Mouse (Mus musculus): ENCODE data around the gene Catspere2. TPM values are rescaled to one million over a fixed set of nuclear protein-coding genes. Genes with fewer than 3 reads are reported as not detected.
"Not testable (repeated sequence)": the region's sequence is repeated elsewhere in the genome, so short reads cannot be mapped to it uniquely, and the experiment has no call there.

The Catspere2 gene
- polyA plus RNA-seq, 1 experiment from 2014 or later: 0.15 TPM

- H3K4me1 ChIP-seq (ENCODE audit: control insufficient read depth, insufficient read depth, low read length); H3K27ac ChIP-seq (replicated peaks; ENCODE audit: low read depth, low read length); H3K9me3 ChIP-seq (replicated peaks; ENCODE audit: control insufficient read depth, low read length); H3K27me3 ChIP-seq (ENCODE audit: control insufficient read depth, insufficient read depth, low read length); H3K36me3 ChIP-seq (replicated peaks; ENCODE audit: control insufficient read depth, insufficient read depth, low read depth, low read length): not testable (repeated sequence)
- WGBS: 0% methylated on average over 21 of the region's 38 CpGs
- ATAC-seq (replicated peaks; ENCODE audit: insufficient number of reproducible peaks, low FRiP score, low TSS enrichment, low read depth) (peak; percentile 76; the same call in 1 of the 2 replicates), DNase-seq (ENCODE audit: low spot score) (peak; percentile 56)
- Histone ChIP-seq H3K9ac (replicated peaks; ENCODE audit: low read length) (peak overlapping the region; percentile 37), H3K4me2 (ENCODE audit: low read depth, low read length) (peak overlapping the region; percentile 42), H3K4me3 (ENCODE audit: low read depth, low read length) (peak overlapping the region; percentile 52)
These were observed 204.6 kb downstream of the Catspere2 start for GRCm38 (mm10) chr1:178187810-178188209.

GRCm38 (mm10) chr1:178188386-178188785 lies 205.2 kb downstream of the Catspere2 start:
- peak; percentile 1 for DNase-seq (ENCODE audit: low spot score)
- no peak for ATAC-seq (replicated peaks; ENCODE audit: insufficient number of reproducible peaks, low FRiP score, low TSS enrichment, low read depth)
- no peak overlapping the region for H3K9ac ChIP-seq (replicated peaks; ENCODE audit: low read length)

GRCm38 (mm10) chr1:178205701-178206325 lies 222.6 kb downstream of the Catspere2 start:
- no peak overlapping the region for H3K4me2 ChIP-seq (ENCODE audit: low read depth, low read length)
- no peaks in the 10 kb centered on the region for H3K27me3 ChIP-seq (ENCODE audit: control insufficient read depth, insufficient read depth, low read length)
- H3K36me3 ChIP-seq (replicated peaks; ENCODE audit: control insufficient read depth, insufficient read depth, low read depth, low read length): no peaks in the 10 kb centered on the region
- no peaks in the 10 kb centered on the region for H3K4me1 ChIP-seq (ENCODE audit: control insufficient read depth, insufficient read depth, low read length)
- no peak overlapping the region for H3K9ac ChIP-seq (replicated peaks; ENCODE audit: low read length)
- H3K27ac ChIP-seq (replicated peaks; ENCODE audit: low read depth, low read length): no peak overlapping the region
- no peak for ATAC-seq (replicated peaks; ENCODE audit: insufficient number of reproducible peaks, low FRiP score, low TSS enrichment, low read depth)
- no peak for DNase-seq (ENCODE audit: low spot score)
- WGBS: 92% methylated on average over 10 of the region's 10 CpGs
- H3K9me3 ChIP-seq (replicated peaks; ENCODE audit: control insufficient read depth, low read length): no peaks in the 10 kb centered on the region
- no peak overlapping the region for H3K4me3 ChIP-seq (ENCODE audit: low read depth, low read length)

More at GRCm38 (mm10) chr1:178188386-178188785, 205.2 kb downstream of the Catspere2 start:
- H3K4me2 ChIP-seq (ENCODE audit: low read depth, low read length): peak overlapping the region; percentile 44
- H3K4me3 ChIP-seq (ENCODE audit: low read depth, low read length): peak overlapping the region; percentile 30
- H3K27me3 ChIP-seq (ENCODE audit: control insufficient read depth, insufficient read depth, low read length): no peaks in the 10 kb centered on the region
- H3K4me1 ChIP-seq (ENCODE audit: control insufficient read depth, insufficient read depth, low read length): 0 out of 2 replicates have a peak, but pooled peaks cover 2% of the 10 kb centered on the region
- no peaks in the 10 kb centered on the region for H3K9me3 ChIP-seq (replicated peaks; ENCODE audit: control insufficient read depth, low read length)
- H3K27ac ChIP-seq (replicated peaks; ENCODE audit: low read depth, low read length): no peak overlapping the region
- no peaks in the 10 kb centered on the region for H3K36me3 ChIP-seq (replicated peaks; ENCODE audit: control insufficient read depth, insufficient read depth, low read depth, low read length)
- WGBS: 7% methylated on average over 13 of the region's 13 CpGs

DNA sequence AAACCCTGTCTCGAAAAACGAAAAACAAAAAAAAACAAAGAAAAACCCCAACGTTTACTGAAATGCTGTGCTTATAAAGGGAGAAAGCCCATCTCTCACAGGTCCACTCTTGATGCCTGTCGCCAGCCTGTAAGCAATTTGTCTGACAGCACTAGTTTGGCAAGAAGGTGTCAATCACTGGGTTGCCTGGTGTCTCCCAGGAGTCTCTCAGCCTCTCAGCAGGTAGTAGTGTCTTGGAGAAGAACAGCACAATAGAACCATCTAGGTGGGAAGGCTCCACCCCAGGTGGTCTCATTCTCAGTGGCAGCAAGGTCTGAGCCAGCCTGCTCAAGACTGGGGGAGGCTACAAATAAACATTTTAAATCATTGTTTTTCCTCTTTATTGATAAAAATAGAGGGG lies 224.6 kb downstream of the Catspere2 start:
- not testable (repeated sequence) for H3K4me2 ChIP-seq (ENCODE audit: low read depth, low read length); DNase-seq (ENCODE audit: low spot score); H3K9ac ChIP-seq (replicated peaks; ENCODE audit: low read length); H3K27me3 ChIP-seq (ENCODE audit: control insufficient read depth, insufficient read depth, low read length); H3K27ac ChIP-seq (replicated peaks; ENCODE audit: low read depth, low read length); H3K36me3 ChIP-seq (replicated peaks; ENCODE audit: control insufficient read depth, insufficient read depth, low read depth, low read length); ATAC-seq (replicated peaks; ENCODE audit: insufficient number of reproducible peaks, low FRiP score, low TSS enrichment, low read depth); H3K9me3 ChIP-seq (replicated peaks; ENCODE audit: control insufficient read depth, low read length); H3K4me1 ChIP-seq (ENCODE audit: control insufficient read depth, insufficient read depth, low read length); H3K4me3 ChIP-seq (ENCODE audit: low read depth, low read length)
- 83% methylated on average over 4 of the region's 4 CpGs for WGBS

DNA sequence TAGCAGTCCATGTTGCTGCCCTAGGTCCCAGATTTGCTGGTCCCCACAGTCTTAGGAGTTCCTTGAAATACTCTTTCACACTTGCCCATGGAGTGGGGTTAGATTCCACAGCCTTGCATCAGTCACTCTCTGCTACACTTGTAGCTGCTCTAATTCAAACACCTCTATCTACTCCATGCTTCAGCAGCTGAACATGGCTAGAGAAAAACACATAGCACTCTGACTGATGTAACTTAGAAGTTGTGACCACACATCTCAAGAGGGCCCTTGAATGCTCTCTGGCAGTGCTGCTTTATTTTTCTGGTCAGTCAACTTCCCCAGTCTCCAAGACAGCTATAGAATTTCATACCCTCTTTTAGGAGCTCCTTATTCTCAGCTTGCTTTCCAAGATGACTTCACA lies 226.7 kb downstream of the Catspere2 start:
- Histone ChIP-seq H3K27ac (replicated peaks; ENCODE audit: low read depth, low read length) (no peak overlapping the region), H3K36me3 (replicated peaks; ENCODE audit: control insufficient read depth, insufficient read depth, low read depth, low read length) (no peaks in the 10 kb centered on the region), H3K27me3 (ENCODE audit: control insufficient read depth, insufficient read depth, low read length) (no peaks in the 10 kb centered on the region), H3K4me1 (ENCODE audit: control insufficient read depth, insufficient read depth, low read length) (no peaks in the 10 kb centered on the region), H3K4me3 (ENCODE audit: low read depth, low read length) (no peak overlapping the region), H3K4me2 (ENCODE audit: low read depth, low read length) (no peak overlapping the region), H3K9ac (replicated peaks; ENCODE audit: low read length) (no peak overlapping the region), H3K9me3 (replicated peaks; ENCODE audit: control insufficient read depth, low read length) (no peaks in the 10 kb centered on the region)
- ATAC-seq (replicated peaks; ENCODE audit: insufficient number of reproducible peaks, low FRiP score, low TSS enrichment, low read depth) (no peak), DNase-seq (ENCODE audit: low spot score) (no peak)

GRCm38 (mm10) chr1:178217157-178217556 lies 233.9 kb downstream of the Catspere2 start:
- Histone ChIP-seq H3K9ac (replicated peaks; ENCODE audit: low read length) (no peak overlapping the region), H3K4me3 (ENCODE audit: low read depth, low read length) (no peak overlapping the region), H3K36me3 (replicated peaks; ENCODE audit: control insufficient read depth, insufficient read depth, low read depth, low read length) (no peaks in the 10 kb centered on the region), H3K4me2 (ENCODE audit: low read depth, low read length) (no peak overlapping the region), H3K4me1 (ENCODE audit: control insufficient read depth, insufficient read depth, low read length) (no peaks in the 10 kb centered on the region), H3K9me3 (replicated peaks; ENCODE audit: control insufficient read depth, low read length) (no peaks in the 10 kb centered on the region), H3K27ac (replicated peaks; ENCODE audit: low read depth, low read length) (no peak overlapping the region), H3K27me3 (ENCODE audit: control insufficient read depth, insufficient read depth, low read length) (no peaks in the 10 kb centered on the region)
- no peak for ATAC-seq (replicated peaks; ENCODE audit: insufficient number of reproducible peaks, low FRiP score, low TSS enrichment, low read depth)
- no peak for DNase-seq (ENCODE audit: low spot score)

- Histone ChIP-seq H3K36me3 (replicated peaks; ENCODE audit: control insufficient read depth, insufficient read depth, low read depth, low read length) (no peaks in the 10 kb centered on the region), H3K4me1 (ENCODE audit: control insufficient read depth, insufficient read depth, low read length) (no peaks in the 10 kb centered on the region), H3K27ac (replicated peaks; ENCODE audit: low read depth, low read length) (no peak overlapping the region), H3K4me3 (ENCODE audit: low read depth, low read length) (no peak overlapping the region), H3K4me2 (ENCODE audit: low read depth, low read length) (no peak overlapping the region), H3K9me3 (replicated peaks; ENCODE audit: control insufficient read depth, low read length) (no peaks in the 10 kb centered on the region), H3K27me3 (ENCODE audit: control insufficient read depth, insufficient read depth, low read length) (no peaks in the 10 kb centered on the region), H3K9ac (replicated peaks; ENCODE audit: low read length) (no peak overlapping the region)
- no peak for ATAC-seq (replicated peaks; ENCODE audit: insufficient number of reproducible peaks, low FRiP score, low TSS enrichment, low read depth)
- no peak for DNase-seq (ENCODE audit: low spot score)
These were observed 235.1 kb downstream of the Catspere2 start for GRCm38 (mm10) chr1:178218305-178218704.

- WGBS: 79% methylated on average over 5 of the region's 5 CpGs
- Histone ChIP-seq H3K4me1 (ENCODE audit: control insufficient read depth, insufficient read depth, low read length) (no peaks in the 10 kb centered on the region), H3K27me3 (ENCODE audit: control insufficient read depth, insufficient read depth, low read length) (no peaks in the 10 kb centered on the region), H3K4me3 (ENCODE audit: low read depth, low read length) (no peak overlapping the region), H3K9ac (replicated peaks; ENCODE audit: low read length) (no peak overlapping the region), H3K27ac (replicated peaks; ENCODE audit: low read depth, low read length) (no peak overlapping the region), H3K9me3 (replicated peaks; ENCODE audit: control insufficient read depth, low read length) (no peaks in the 10 kb centered on the region), H3K4me2 (ENCODE audit: low read depth, low read length) (no peak overlapping the region), H3K36me3 (replicated peaks; ENCODE audit: control insufficient read depth, insufficient read depth, low read depth, low read length) (no peaks in the 10 kb centered on the region)
- DNase-seq (ENCODE audit: low spot score) (no peak), ATAC-seq (replicated peaks; ENCODE audit: insufficient number of reproducible peaks, low FRiP score, low TSS enrichment, low read depth) (no peak)
These were observed 236.2 kb downstream of the Catspere2 start for GRCm38 (mm10) chr1:178219166-178220077.

Data from embryonic facial prominence, embryonic 11.5 days (tissue).